Mouse (Mus musculus): ENCODE measurements at regions not wholly inside any gene's neighbourhood (a gene's known extent, or its start where the extent isn't known, plus 50 kb on each side); places are given as distances from the start of the nearest gene placed in this dataset.
A peak's percentile ranks its signal among the peaks of the same experiment; 100 is the strongest.

DNA sequence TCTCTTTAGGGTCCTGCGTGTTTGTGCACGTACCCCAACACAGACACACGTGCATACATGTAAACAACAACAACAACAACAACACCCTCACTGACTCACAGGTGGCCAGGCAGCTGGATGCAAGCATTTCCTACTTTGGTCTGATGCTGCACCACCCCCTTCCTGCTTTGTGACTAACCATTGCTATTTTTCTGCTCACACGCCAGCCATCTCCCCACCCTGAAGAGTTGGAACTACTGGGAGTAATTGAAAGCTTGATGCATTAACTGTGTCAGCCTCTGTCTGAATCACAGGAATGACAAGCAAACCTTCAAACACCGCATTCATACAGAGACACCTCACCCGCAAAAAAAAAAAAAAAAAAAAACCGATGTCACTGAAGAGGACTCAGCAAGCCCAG is 346.5 kb downstream of the Prdm2 start:
- WGBS: 82% methylated on average over 7 of the region's 7 CpGs
- Histone ChIP-seq H3K36me3 (ENCODE audit: control insufficient read depth, insufficient read depth, low read length) (no peaks in the 10 kb centered on the region), H3K9me3 (replicated peaks; ENCODE audit: control insufficient read depth, low read length) (no peaks in the 10 kb centered on the region), H3K4me2 (ENCODE audit: low read length) (no peak overlapping the region), H3K4me3 (ENCODE audit: low read depth, low read length) (no peak overlapping the region), H3K4me1 (ENCODE audit: control insufficient read depth, insufficient read depth, low read length) (no peaks in the 10 kb centered on the region), H3K27me3 (replicated peaks; ENCODE audit: control insufficient read depth, insufficient read depth, low read length) (no peaks in the 10 kb centered on the region), H3K27ac (ENCODE audit: low read depth, low read length) (no peak overlapping the region), H3K9ac (ENCODE audit: low read length) (no peak overlapping the region)
- ATAC-seq (no peak), DNase-seq (ENCODE audit: low spot score) (no peak)

GRCm38 (mm10) chr4:142865593-142865992 is 347.2 kb downstream of the Prdm2 start:
- WGBS: 71% methylated on average over 2 of the region's 2 CpGs
- no peaks in the 10 kb centered on the region for H3K36me3 ChIP-seq (ENCODE audit: control insufficient read depth, insufficient read depth, low read length)
- no peaks in the 10 kb centered on the region for H3K27me3 ChIP-seq (replicated peaks; ENCODE audit: control insufficient read depth, insufficient read depth, low read length)
- DNase-seq (ENCODE audit: low spot score) (no peak), ATAC-seq (no peak)
- H3K9me3 ChIP-seq (replicated peaks; ENCODE audit: control insufficient read depth, low read length): no peaks in the 10 kb centered on the region
- H3K4me1 ChIP-seq (ENCODE audit: control insufficient read depth, insufficient read depth, low read length): no peaks in the 10 kb centered on the region
- no peak overlapping the region for H3K4me3 ChIP-seq (ENCODE audit: low read depth, low read length)
- H3K4me2 ChIP-seq (ENCODE audit: low read length): no peak overlapping the region
- H3K27ac ChIP-seq (ENCODE audit: low read depth, low read length): no peak overlapping the region
- no peak overlapping the region; the same call in 1 of the 2 replicates for H3K9ac ChIP-seq (ENCODE audit: low read length)

DNA sequence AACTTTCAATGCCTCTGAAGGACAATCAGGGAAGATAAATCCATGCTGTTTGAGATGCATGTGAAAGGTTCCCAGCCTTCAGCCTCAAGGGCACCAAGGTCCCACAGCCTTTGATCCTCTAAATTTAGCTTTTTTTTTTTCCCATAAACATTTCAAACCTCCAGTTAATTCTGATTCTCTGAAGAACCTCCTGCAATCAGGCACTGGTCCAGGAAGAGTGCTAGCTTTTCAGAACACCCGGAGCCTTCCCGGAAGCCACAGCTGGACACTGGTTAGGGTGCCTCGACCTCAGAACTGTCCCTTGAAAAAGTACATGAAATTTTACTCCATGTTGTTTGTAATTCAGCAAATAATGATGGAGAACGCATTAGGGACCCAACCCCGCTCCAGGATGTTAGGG is 348.9 kb downstream of the Prdm2 start:
- Histone ChIP-seq H3K4me3 (ENCODE audit: low read depth, low read length) (no peak overlapping the region), H3K27me3 (replicated peaks; ENCODE audit: control insufficient read depth, insufficient read depth, low read length) (no peaks in the 10 kb centered on the region), H3K4me1 (ENCODE audit: control insufficient read depth, insufficient read depth, low read length) (no peaks in the 10 kb centered on the region), H3K36me3 (ENCODE audit: control insufficient read depth, insufficient read depth, low read length) (no peaks in the 10 kb centered on the region), H3K9ac (ENCODE audit: low read length) (no peak overlapping the region), H3K27ac (ENCODE audit: low read depth, low read length) (no peak overlapping the region), H3K4me2 (ENCODE audit: low read length) (no peak overlapping the region), H3K9me3 (replicated peaks; ENCODE audit: control insufficient read depth, low read length) (no peaks in the 10 kb centered on the region)
- 79% methylated on average over 5 of the region's 5 CpGs for WGBS
- DNase-seq (ENCODE audit: low spot score) (no peak), ATAC-seq (no peak)

DNA sequence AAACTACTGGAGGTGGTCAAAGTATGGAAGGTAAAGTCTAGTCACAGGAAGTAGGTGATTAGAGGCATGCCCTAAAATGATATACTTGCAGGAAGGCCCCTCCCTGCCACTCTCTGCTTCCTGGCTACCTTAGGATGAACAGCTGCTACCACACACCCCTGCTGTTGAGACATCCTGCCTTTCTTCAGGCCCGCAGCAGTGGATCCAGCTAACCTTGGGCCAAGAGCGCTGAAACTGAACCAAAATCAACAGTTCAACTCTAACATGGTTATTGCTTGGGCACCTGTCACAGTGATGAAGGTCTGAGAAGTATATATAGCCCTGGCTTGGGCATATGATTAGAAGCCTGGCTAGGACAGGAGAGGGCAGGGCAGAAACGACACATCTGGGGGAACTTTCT is 352.4 kb downstream of the Prdm2 start:
- Histone ChIP-seq H3K9me3 (replicated peaks; ENCODE audit: control insufficient read depth, low read length) (no peaks in the 10 kb centered on the region), H3K4me3 (ENCODE audit: low read depth, low read length) (no peak overlapping the region), H3K27me3 (replicated peaks; ENCODE audit: control insufficient read depth, insufficient read depth, low read length) (no peaks in the 10 kb centered on the region), H3K9ac (ENCODE audit: low read length) (no peak overlapping the region), H3K4me1 (ENCODE audit: control insufficient read depth, insufficient read depth, low read length) (peaks cover 2% of the 10 kb centered on the region; the same call in 1 of the 2 replicates), H3K27ac (ENCODE audit: low read depth, low read length) (no peak overlapping the region), H3K36me3 (ENCODE audit: control insufficient read depth, insufficient read depth, low read length) (no peaks in the 10 kb centered on the region), H3K4me2 (ENCODE audit: low read length) (no peak overlapping the region)
- WGBS: 95% methylated on average over 3 of the region's 3 CpGs
- ATAC-seq (no peak), DNase-seq (ENCODE audit: low spot score) (no peak)

- Histone ChIP-seq H3K9ac (ENCODE audit: low read length) (no peak overlapping the region), H3K4me2 (ENCODE audit: low read length) (no peak overlapping the region), H3K4me3 (ENCODE audit: low read depth, low read length) (no peak overlapping the region), H3K27ac (ENCODE audit: low read depth, low read length) (no peak overlapping the region), H3K9me3 (replicated peaks; ENCODE audit: control insufficient read depth, low read length) (no peaks in the 10 kb centered on the region), H3K4me1 (ENCODE audit: control insufficient read depth, insufficient read depth, low read length) (peaks cover 2% of the 10 kb centered on the region; the same call in 1 of the 2 replicates), H3K36me3 (ENCODE audit: control insufficient read depth, insufficient read depth, low read length) (no peaks in the 10 kb centered on the region), H3K27me3 (replicated peaks; ENCODE audit: control insufficient read depth, insufficient read depth, low read length) (no peaks in the 10 kb centered on the region)
- peak; percentile 55; the same call in 1 of the 2 replicates for ATAC-seq
- DNase-seq (ENCODE audit: low spot score): peak; percentile 81
- 51% methylated on average over 6 of the region's 6 CpGs for WGBS
These were observed 356.2 kb downstream of the Prdm2 start for GRCm38 (mm10) chr4:142856626-142857025.

DNA sequence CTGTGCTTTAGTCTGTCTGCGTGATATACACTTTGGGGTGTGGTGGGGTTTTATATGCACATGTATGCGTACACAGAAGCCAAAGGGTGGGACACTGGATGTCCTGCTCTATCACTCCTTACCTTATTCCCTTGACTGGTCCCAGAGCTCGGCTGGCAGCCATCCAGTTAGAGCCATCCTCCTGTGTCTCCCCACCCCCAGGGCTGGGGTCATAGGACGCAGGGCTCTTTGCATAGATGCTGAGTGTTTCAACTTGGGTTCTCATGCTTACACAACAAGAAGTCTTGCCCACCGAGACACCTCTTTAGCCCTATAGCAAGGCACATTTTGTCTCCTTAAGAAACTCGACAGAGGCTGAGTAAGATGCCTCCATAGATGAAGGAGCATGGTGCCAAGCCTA is 357.2 kb downstream of the Prdm2 start:
- no peak for DNase-seq (ENCODE audit: low spot score)
- Histone ChIP-seq H3K9me3 (replicated peaks; ENCODE audit: control insufficient read depth, low read length) (no peaks in the 10 kb centered on the region), H3K4me3 (ENCODE audit: low read depth, low read length) (no peak overlapping the region), H3K27ac (ENCODE audit: low read depth, low read length) (no peak overlapping the region), H3K9ac (ENCODE audit: low read length) (no peak overlapping the region), H3K27me3 (replicated peaks; ENCODE audit: control insufficient read depth, insufficient read depth, low read length) (no peaks in the 10 kb centered on the region), H3K4me1 (ENCODE audit: control insufficient read depth, insufficient read depth, low read length) (peaks cover 2% of the 10 kb centered on the region; the same call in 1 of the 2 replicates), H3K4me2 (ENCODE audit: low read length) (no peak overlapping the region), H3K36me3 (ENCODE audit: control insufficient read depth, insufficient read depth, low read length) (no peaks in the 10 kb centered on the region)
- 90% methylated on average over 6 of the region's 6 CpGs for WGBS
- no peak for ATAC-seq

DNA sequence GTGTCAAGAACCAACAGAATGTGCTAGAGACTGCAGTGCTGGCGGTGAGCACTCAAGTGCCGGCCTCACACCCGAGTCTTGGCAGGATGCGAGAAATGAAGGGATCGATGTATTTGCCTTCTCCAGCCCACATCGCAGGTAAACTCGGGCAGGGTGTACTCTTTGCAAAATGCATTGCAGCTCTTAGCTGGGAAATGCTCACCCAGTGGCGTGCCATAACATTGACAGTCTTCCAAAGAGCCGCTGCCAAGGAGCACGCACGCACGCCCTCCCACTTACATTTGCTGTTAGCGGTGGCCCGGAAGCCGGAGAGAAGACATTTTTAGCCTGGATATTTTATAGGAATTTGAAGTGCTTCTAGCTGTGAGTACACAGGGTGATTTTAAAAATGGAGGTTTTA is 358.9 kb downstream of the Prdm2 start:
- no peak overlapping the region for H3K4me3 ChIP-seq (ENCODE audit: low read depth, low read length)
- WGBS: 84% methylated on average over 15 of the region's 15 CpGs
- H3K4me2 ChIP-seq (ENCODE audit: low read length): no peak overlapping the region
- ATAC-seq (no peak), DNase-seq (ENCODE audit: low spot score) (no peak)
- H3K4me1 ChIP-seq (ENCODE audit: control insufficient read depth, insufficient read depth, low read length): peaks cover 2% of the 10 kb centered on the region; the same call in 1 of the 2 replicates
- H3K27ac ChIP-seq (ENCODE audit: low read depth, low read length): no peak overlapping the region
- H3K27me3 ChIP-seq (replicated peaks; ENCODE audit: control insufficient read depth, insufficient read depth, low read length): no peaks in the 10 kb centered on the region
- no peaks in the 10 kb centered on the region for H3K36me3 ChIP-seq (ENCODE audit: control insufficient read depth, insufficient read depth, low read length)
- no peaks in the 10 kb centered on the region for H3K9me3 ChIP-seq (replicated peaks; ENCODE audit: control insufficient read depth, low read length)
- H3K9ac ChIP-seq (ENCODE audit: low read length): no peak overlapping the region

DNA sequence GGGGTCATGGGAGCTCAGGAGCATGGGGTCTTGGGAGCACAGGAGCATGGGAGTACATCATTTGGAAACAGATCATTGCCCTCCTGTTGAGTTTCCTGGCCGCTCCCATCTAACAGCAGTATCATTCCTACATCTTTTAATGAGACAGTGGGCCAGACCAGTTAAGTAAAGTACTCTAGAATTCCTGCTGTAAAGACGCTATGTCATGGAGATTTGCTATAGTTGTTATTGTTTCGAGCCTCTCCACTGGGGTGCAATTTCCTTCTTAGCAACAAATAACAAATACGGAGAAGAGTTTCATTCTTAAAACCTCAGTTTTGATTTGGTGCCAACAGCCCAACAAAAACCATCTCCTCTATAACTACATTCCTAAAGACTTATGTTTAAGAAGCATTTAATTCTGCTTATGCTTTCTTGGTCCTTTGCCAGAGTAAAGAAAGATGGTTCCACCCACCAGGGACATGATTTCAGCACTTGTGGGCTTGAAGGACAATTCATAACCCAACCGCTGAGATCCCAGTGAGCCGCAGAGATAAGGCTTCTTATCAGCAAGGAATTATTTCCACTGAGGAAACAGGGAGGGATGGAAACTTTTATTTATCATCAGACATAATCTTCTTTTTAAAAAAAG is 367.6 kb downstream of the Prdm2 start:
- H3K9ac ChIP-seq (ENCODE audit: low read length): no peak overlapping the region
- H3K27me3 ChIP-seq (replicated peaks; ENCODE audit: control insufficient read depth, insufficient read depth, low read length): no peaks in the 10 kb centered on the region
- no peaks in the 10 kb centered on the region for H3K4me1 ChIP-seq (ENCODE audit: control insufficient read depth, insufficient read depth, low read length)
- no peaks in the 10 kb centered on the region for H3K9me3 ChIP-seq (replicated peaks; ENCODE audit: control insufficient read depth, low read length)
- no peak overlapping the region for H3K27ac ChIP-seq (ENCODE audit: low read depth, low read length)
- H3K36me3 ChIP-seq (ENCODE audit: control insufficient read depth, insufficient read depth, low read length): no peaks in the 10 kb centered on the region
- H3K4me3 ChIP-seq (ENCODE audit: low read depth, low read length): no peak overlapping the region
- WGBS: 80% methylated on average over 6 of the region's 6 CpGs
- ATAC-seq: no peak
- H3K4me2 ChIP-seq (ENCODE audit: low read length): no peak overlapping the region
- peak; percentile 17 for DNase-seq (ENCODE audit: low spot score)

GRCm38 (mm10) chr4:142839540-142839939 is 373.3 kb downstream of the Prdm2 start:
- H3K4me1 ChIP-seq (ENCODE audit: control insufficient read depth, insufficient read depth, low read length): no peaks in the 10 kb centered on the region
- H3K36me3 ChIP-seq (ENCODE audit: control insufficient read depth, insufficient read depth, low read length): no peaks in the 10 kb centered on the region
- no peak overlapping the region for H3K4me2 ChIP-seq (ENCODE audit: low read length)
- H3K27me3 ChIP-seq (replicated peaks; ENCODE audit: control insufficient read depth, insufficient read depth, low read length): no peaks in the 10 kb centered on the region
- no peak overlapping the region for H3K4me3 ChIP-seq (ENCODE audit: low read depth, low read length)
- H3K9me3 ChIP-seq (replicated peaks; ENCODE audit: control insufficient read depth, low read length): no peaks in the 10 kb centered on the region; the same call in 1 of the 2 replicates
- no peak overlapping the region for H3K9ac ChIP-seq (ENCODE audit: low read length)
- 47% methylated on average over 4 of the region's 4 CpGs for WGBS
- no peak for ATAC-seq
- H3K27ac ChIP-seq (ENCODE audit: low read depth, low read length): no peak overlapping the region
- DNase-seq (ENCODE audit: low spot score): no peak

Data from forebrain, embryonic 14.5 days (tissue).